Mouse (Mus musculus) kidney, postnatal 0 days (tissue): ENCODE measurements at regions not wholly inside any gene's neighbourhood (a gene's known extent, or its start where the extent isn't known, plus 50 kb on each side); places are given as distances from the start of the nearest gene placed in this dataset.

Experiments used
- ATAC-seq: fragments of 200-750 bp; cut with Nextera tagmentation; replicated peaks from 2 replicates; pipeline ENCODE4 v1.8.0; 2017; ENCODE audit warnings: low read depth, moderate number of reproducible peaks, moderate TSS enrichment, moderate library complexity; ENCODE audit not compliant: low FRiP score
- DNase-seq: peaks from one replicate; pipeline ENCODE4 v3.0.0-alpha.2; 2016; ENCODE audit warnings: low spot score
- H3K27ac ChIP-seq: fragments of 300-500 bp; sonication (generic); 2 replicates; pipeline ENCODE4 v1.5.1; 2014; ENCODE audit warnings: mild to moderate bottlenecking
- H3K27me3 ChIP-seq: fragments of 300-500 bp; sonication (generic); 2 replicates; pipeline ENCODE4 v1.6.1; 2014; ENCODE audit warnings: low read length, mixed read lengths; ENCODE audit not compliant: insufficient read depth
- H3K36me3 ChIP-seq: fragments of 300-500 bp; sonication (generic); 2 replicates; pipeline ENCODE4 v1.6.1; 2014; ENCODE audit warnings: low read length, mixed read lengths; ENCODE audit not compliant: insufficient read depth
- H3K4me1 ChIP-seq: fragments of 300-500 bp; sonication (generic); replicated peaks from 2 replicates; pipeline ENCODE4 v1.6.1; 2014; ENCODE audit warnings: antibody characterized with exemption, low read length, mixed read lengths; ENCODE audit not compliant: insufficient read depth
- H3K4me2 ChIP-seq: fragments of 300-500 bp; sonication (generic); 2 replicates; pipeline ENCODE4 v1.6.1; 2014; ENCODE audit warnings: mild to moderate bottlenecking, low read length, moderate library complexity, mixed read lengths
- H3K4me3 ChIP-seq: fragments of 300-500 bp; sonication (generic); replicated peaks from 2 replicates; pipeline ENCODE4 v1.5.1; 2014; ENCODE audit warnings: low read depth, low read length
- H3K9ac ChIP-seq: fragments of 300-500 bp; sonication (generic); 2 replicates; pipeline ENCODE4 v1.6.1; 2014; ENCODE audit warnings: low read depth, low read length
- H3K9me3 ChIP-seq: fragments of 300-500 bp; sonication (generic); replicated peaks from 2 replicates; pipeline ENCODE4 v1.6.1; 2016; ENCODE audit warnings: low read length, inconsistent platforms, mixed read lengths
- CTCF ChIP-seq: IDR thresholded peaks from 2 replicates; pipeline ENCODE4 v1.5.1; 2016; ENCODE audit warnings: antibody characterized with exemption, low read depth, mild to moderate bottlenecking, moderate library complexity
- WGBS: fragments of 180-500 bp; shearing (Covaris S2); extraction: QIAGEN DNeasy Blood & Tissue Kit; methylation state at CpG from one replicate; pipeline ENCODE4 v1.1.7; 2014; 5-methylcytosine and 5-hydroxymethylcytosine counted together

- no peak overlapping the region for H3K9ac ChIP-seq
Observed at GRCm38 (mm10) chr17:79798361-79798760, 83.5 kb upstream of the Cyp1b1 start.

GRCm38 (mm10) chr17:79790166-79790565 is 75.3 kb upstream of the Cyp1b1 start:
- no peak for ATAC-seq
- WGBS = 47% methylated on average over 7 of the region's 7 CpGs

More at GRCm38 (mm10) chr17:79798361-79798760, 83.5 kb upstream of the Cyp1b1 start:
- Histone ChIP-seq H3K4me1 (no peaks in the 10 kb centered on the region), H3K36me3 (no peaks in the 10 kb centered on the region), H3K4me2 (no peak overlapping the region), H3K4me3 (no peak overlapping the region), H3K27ac (no peak overlapping the region), H3K27me3 (no peaks in the 10 kb centered on the region), H3K9me3 (no peaks in the 10 kb centered on the region)
- no peak for DNase-seq
- WGBS = 68% methylated on average over 6 of the region's 6 CpGs
- no peak for TF ChIP-seq CTCF
- no peak for ATAC-seq

GRCm38 (mm10) chr17:79787201-79787600 is 72.3 kb upstream of the Cyp1b1 start:
- no peak overlapping the region for H3K27ac ChIP-seq
- H3K4me2 ChIP-seq = no peak overlapping the region
- 73% methylated on average over 2 of the region's 2 CpGs for WGBS
- no peak for TF ChIP-seq CTCF
- peaks cover 10% of the 10 kb centered on the region; the same call in 1 of the 2 replicates for H3K4me1 ChIP-seq
- no peak for DNase-seq
- no peak overlapping the region for H3K9ac ChIP-seq
- H3K9me3 ChIP-seq = no peaks in the 10 kb centered on the region
- no peaks in the 10 kb centered on the region for H3K27me3 ChIP-seq
- no peak overlapping the region for H3K4me3 ChIP-seq
- no peaks in the 10 kb centered on the region for H3K36me3 ChIP-seq
- ATAC-seq = no peak

More at GRCm38 (mm10) chr17:79790166-79790565, 75.3 kb upstream of the Cyp1b1 start:
- no peaks in the 10 kb centered on the region for H3K4me1 ChIP-seq
- H3K9me3 ChIP-seq = no peaks in the 10 kb centered on the region
- no peaks in the 10 kb centered on the region for H3K36me3 ChIP-seq
- no peak overlapping the region for H3K27ac ChIP-seq
- no peak overlapping the region for H3K9ac ChIP-seq
- H3K27me3 ChIP-seq = no peaks in the 10 kb centered on the region
- DNase-seq = no peak
- H3K4me3 ChIP-seq = no peak overlapping the region
- no peak overlapping the region for H3K4me2 ChIP-seq
- no peak for TF ChIP-seq CTCF

- no peaks in the 10 kb centered on the region for H3K9me3 ChIP-seq
- no peaks in the 10 kb centered on the region for H3K36me3 ChIP-seq
- WGBS = 56% methylated on average over 5 of the region's 5 CpGs
- no peak overlapping the region; the same call in 1 of the 2 replicates for H3K27ac ChIP-seq
- peaks cover 10% of the 10 kb centered on the region; the same call in 1 of the 2 replicates for H3K4me1 ChIP-seq
- H3K27me3 ChIP-seq = no peaks in the 10 kb centered on the region
- H3K4me2 ChIP-seq = no peak overlapping the region
- peak; percentile 70 for DNase-seq
- ATAC-seq = peak; percentile 40; the same call in 1 of the 2 replicates
- H3K4me3 ChIP-seq = no peak overlapping the region
- no peak for TF ChIP-seq CTCF
- no peak overlapping the region for H3K9ac ChIP-seq
Observed at GRCm38 (mm10) chr17:79786691-79787090, 71.8 kb upstream of the Cyp1b1 start.

GRCm38 (mm10) chr17:79786270-79786669 is 71.4 kb upstream of the Cyp1b1 start:
- DNase-seq = no peak

GRCm38 (mm10) chr17:79784256-79784870 is 69.5 kb upstream of the Cyp1b1 start:
- no peaks in the 10 kb centered on the region for H3K36me3 ChIP-seq
- H3K9me3 ChIP-seq = no peaks in the 10 kb centered on the region
- H3K27ac ChIP-seq = peak overlapping the region; percentile 31
- TF ChIP-seq CTCF = no peak
- H3K27me3 ChIP-seq = no peaks in the 10 kb centered on the region
- no peak for ATAC-seq
- no peak overlapping the region for H3K4me3 ChIP-seq
- 33% methylated on average over 6 of the region's 6 CpGs for WGBS
- peak; percentile 90 for DNase-seq
- H3K4me2 ChIP-seq = no peak overlapping the region
- peaks cover 10% of the 10 kb centered on the region; the same call in 1 of the 2 replicates for H3K4me1 ChIP-seq
- H3K9ac ChIP-seq = no peak overlapping the region

More at GRCm38 (mm10) chr17:79786270-79786669, 71.4 kb upstream of the Cyp1b1 start:
- 84% methylated on average over 5 of the region's 5 CpGs for WGBS
- Histone ChIP-seq H3K27me3 (no peaks in the 10 kb centered on the region), H3K27ac (no peak overlapping the region; the same call in 1 of the 2 replicates), H3K9ac (no peak overlapping the region), H3K4me2 (no peak overlapping the region), H3K9me3 (no peaks in the 10 kb centered on the region), H3K4me1 (peaks cover 10% of the 10 kb centered on the region; the same call in 1 of the 2 replicates), H3K4me3 (no peak overlapping the region), H3K36me3 (no peaks in the 10 kb centered on the region)
- ATAC-seq = no peak
- no peak for TF ChIP-seq CTCF
